Mouse (Mus musculus) MEL (cell line): ENCODE measurements around the gene Ap3d1. TPM values are rescaled to one million over a fixed set of nuclear protein-coding genes. Genes with fewer than 3 reads are reported as not detected.

Experiments
- DNase-seq: peaks from one replicate; pipeline ENCODE4 v3.0.0; 2011; ENCODE audit warnings: low read depth, low spot score
- H3K27ac ChIP-seq: 2 replicates; pipeline ENCODE4 v1.5.1; 2012; ENCODE audit warnings: low read depth, mild to moderate bottlenecking, control low read depth, low read length, moderate library complexity; ENCODE audit not compliant: control insufficient read depth
- H3K27me3 ChIP-seq, 2 experiments: fragments of 150-350 bp in 1 of 2; sonication (generic) in 1 of 2; 2 replicates each; pipeline ENCODE4 v1.6.1; 2012; ENCODE audit warnings: low read length in 2 of 2, mild to moderate bottlenecking in 2 of 2, improper control_type of control experiment in 1 of 2, moderate library complexity in 1 of 2; ENCODE audit not compliant: insufficient read depth in 2 of 2, control insufficient read depth in 1 of 2
- H3K36me3 ChIP-seq, 2 experiments: 2 replicates each; pipeline ENCODE4 v1.6.1; 2012 to 2014; ENCODE audit warnings: low read length in 2 of 2, improper control_type of control experiment in 1 of 2, inconsistent platforms in 1 of 2, mild to moderate bottlenecking in 1 of 2; ENCODE audit not compliant: insufficient read depth in 2 of 2, control insufficient read depth in 1 of 2
- H3K4me1 ChIP-seq, 2 experiments: fragments of 150-350 bp in 1 of 2; sonication (generic) in 1 of 2; 2 replicates each; pipeline ENCODE4 v1.6.1; 2012; ENCODE audit warnings: low read length in 2 of 2, improper control_type of control experiment in 1 of 2, mild to moderate bottlenecking in 1 of 2; ENCODE audit not compliant: insufficient read depth in 2 of 2, control insufficient read depth in 1 of 2
- H3K4me3 ChIP-seq, 2 experiments: fragments of 150-350 bp in 1 of 2; sonication (generic) in 1 of 2; 2 replicates each; pipeline ENCODE4 v1.5.1; 2012; ENCODE audit warnings: low read depth in 2 of 2, low read length in 2 of 2, mild to moderate bottlenecking in 2 of 2, moderate library complexity in 2 of 2, control low read depth in 1 of 2, improper control_type of control experiment in 1 of 2; ENCODE audit not compliant: control insufficient read depth in 1 of 2, insufficient read depth in 1 of 2
- H3K79me2 ChIP-seq: 2 replicates; pipeline ENCODE4 v1.6.1; 2012; ENCODE audit warnings: mild to moderate bottlenecking, low read length, moderate library complexity; ENCODE audit not compliant: control insufficient read depth, poor library complexity, insufficient read depth
- H3K9ac ChIP-seq: 2 replicates; pipeline ENCODE4 v1.6.1; 2012; ENCODE audit warnings: low read depth, mild to moderate bottlenecking, control low read depth, low read length, moderate library complexity; ENCODE audit not compliant: control insufficient read depth, poor library complexity, severe bottlenecking
- H3K9me3 ChIP-seq: fragments of 150-350 bp; sonication (generic); replicated peaks from 2 replicates; pipeline ENCODE4 v1.6.1; 2012; ENCODE audit warnings: mild to moderate bottlenecking, low read length, improper control_type of control experiment, moderate library complexity; ENCODE audit not compliant: insufficient read depth
- CHD1 ChIP-seq: IDR thresholded peaks from 2 replicates; pipeline ENCODE4 v1.6.1; 2012; ENCODE audit warnings: low read depth, mild to moderate bottlenecking, inconsistent platforms, low read length, improper control_type of control experiment
- CHD2 ChIP-seq: IDR thresholded peaks from 2 replicates; pipeline ENCODE4 v1.6.1; 2011; ENCODE audit warnings: low read length, improper control_type of control experiment
- CTCF ChIP-seq, 3 experiments: IDR thresholded peaks in 2 of 3; conservative IDR thresholded peaks in 1 of 3; 2 replicates each; pipeline ENCODE4 v1.5.1; 2011 to 2012; ENCODE audit warnings: low read length in 3 of 3, low read depth in 2 of 3, mild to moderate bottlenecking in 2 of 3, improper control_type of control experiment in 1 of 3, inconsistent platforms in 1 of 3, mixed read lengths in 1 of 3, moderate library complexity in 1 of 3; ENCODE audit not compliant: control insufficient read depth in 1 of 3, insufficient read depth in 1 of 3, poor library complexity in 1 of 3, severe bottlenecking in 1 of 3
- E2F4 ChIP-seq: IDR thresholded peaks from 2 replicates; pipeline ENCODE4 v1.6.1; 2011; ENCODE audit warnings: low read depth, low read length, improper control_type of control experiment, borderline replicate concordance
- GABPA ChIP-seq: IDR thresholded peaks from 2 replicates; pipeline ENCODE4 v1.6.1; 2012; ENCODE audit warnings: low read depth, mild to moderate bottlenecking, inconsistent platforms, low read length, improper control_type of control experiment, moderate library complexity
- HCFC1 ChIP-seq: IDR thresholded peaks from 2 replicates; pipeline ENCODE4 v1.6.1; 2012; ENCODE audit warnings: low read depth, mild to moderate bottlenecking, inconsistent platforms, low read length, improper control_type of control experiment, moderate library complexity
- JUND ChIP-seq: IDR thresholded peaks from 2 replicates; pipeline ENCODE4 v1.6.1; 2011; ENCODE audit warnings: low read depth, mild to moderate bottlenecking, improper control_type of control experiment, low read length
- KAT2A ChIP-seq: conservative IDR thresholded peaks from 2 replicates; pipeline ENCODE4 v1.6.1; 2012; ENCODE audit warnings: low read depth, low read length, improper control_type of control experiment, inconsistent platforms
- MAFK ChIP-seq: IDR thresholded peaks from 2 replicates; pipeline ENCODE4 v1.6.1; 2011; ENCODE audit warnings: low read depth, mild to moderate bottlenecking, low read length, improper control_type of control experiment, borderline replicate concordance
- MXI1 ChIP-seq: IDR thresholded peaks from 2 replicates; pipeline ENCODE4 v1.6.1; 2011; ENCODE audit warnings: mild to moderate bottlenecking, low read depth, low read length, improper control_type of control experiment
- POLR2A ChIP-seq, 2 experiments: IDR thresholded peaks; 2 replicates each; pipeline ENCODE4 v1.6.1; 2011 to 2012; ENCODE audit warnings: low read length in 2 of 2, mild to moderate bottlenecking in 2 of 2, control low read depth in 1 of 2, improper control_type of control experiment in 1 of 2, low read depth in 1 of 2, moderate library complexity in 1 of 2; ENCODE audit not compliant: control insufficient read depth in 1 of 2, insufficient read depth in 1 of 2, poor library complexity in 1 of 2
- POLR2AphosphoS5 ChIP-seq: IDR thresholded peaks from 2 replicates; pipeline ENCODE4 v1.6.1; 2012; ENCODE audit warnings: low read depth, borderline replicate concordance, mild to moderate bottlenecking, inconsistent platforms, low read length, moderate library complexity, mixed read lengths
- RCOR1 ChIP-seq: IDR thresholded peaks from 2 replicates; pipeline ENCODE4 v1.6.1; 2012; ENCODE audit warnings: low read depth, mild to moderate bottlenecking, inconsistent platforms, low read length, improper control_type of control experiment
- SIN3A ChIP-seq: IDR thresholded peaks from 2 replicates; pipeline ENCODE4 v1.6.1; 2012; ENCODE audit warnings: low read length, improper control_type of control experiment, inconsistent platforms
- SMC3 ChIP-seq: IDR thresholded peaks from 2 replicates; pipeline ENCODE4 v1.6.1; 2011; ENCODE audit warnings: low read depth, low read length, improper control_type of control experiment
- TBP ChIP-seq: IDR thresholded peaks from 2 replicates; pipeline ENCODE4 v1.8.0; 2011; ENCODE audit warnings: low read depth, low read length, improper control_type of control experiment
- UBTF ChIP-seq: IDR thresholded peaks from 2 replicates; pipeline ENCODE4 v1.6.1; 2012; ENCODE audit warnings: low read depth, mild to moderate bottlenecking, inconsistent platforms, low read length, improper control_type of control experiment, moderate library complexity, borderline replicate concordance; ENCODE audit not compliant: insufficient read depth
- ZC3H11A ChIP-seq: IDR thresholded peaks from 2 replicates; pipeline ENCODE4 v1.6.1; 2012; ENCODE audit warnings: low read depth, mild to moderate bottlenecking, inconsistent platforms, low read length, improper control_type of control experiment
- polyA plus RNA-seq, 2 experiments: library from polyadenylated mRNA; stranded (reverse) in 1 of 2; unstranded in 1 of 2; fragments of >175 nt in 1 of 2; fragments of >200 nt in 1 of 2; gene quantifications; 2 replicates each; pipeline versions ENCODE4 v1.2.1 to v1.2.4; 2012; ENCODE audit warnings: low replicate concordance in 2 of 2, low read depth in 1 of 2; ENCODE audit not compliant: insufficient read length in 2 of 2, insufficient read depth in 1 of 2, missing spikeins in 1 of 2
- total RNA-seq: library from RNA; depleted of rRNA; stranded (reverse); fragments of 300-350 nt; gene quantifications from 2 replicates; pipeline ENCODE4 v1.2.3, GENCODE M21; 2012

Ap3d1 gene
- total and polyA plus RNA-seq, 3 experiments = 32.7 to 260 (median 54.5) TPM

GRCm38 (mm10) chr10:80756967-80757366 lies 14.9 kb upstream of the Ap3d1 start:
- Histone ChIP-seq H3K36me3 (peaks cover 0 to 16% of the 10 kb centered on the region in 2 experiments; a peak in 3 of 4 replicates), H3K27ac (no peak overlapping the region), H3K9ac (no peak overlapping the region), H3K4me3 (peak overlapping the region in 1 of 2 experiments; percentile 98; a peak in 1 of 4 replicates), H3K9me3 (no peaks in the 10 kb centered on the region), H3K4me1 (peaks cover 8 to 38% of the 10 kb centered on the region in 2 experiments), H3K79me2 (peaks cover 70% of the 10 kb centered on the region), H3K27me3 (no peaks in the 10 kb centered on the region)
- no peak for DNase-seq
- TF ChIP-seq CHD2 (no peak), CTCF (IDR thresholded peaks at IDR 0.05 in 2 of 3, conservative IDR thresholded peaks at IDR 0.05 in 1 of 3; ENCODE audit: control insufficient read depth in 1 of 3, insufficient read depth in 1 of 3, low read depth in 2 of 3, low read length in 3 of 3, poor library complexity in 1 of 3, severe bottlenecking in 1 of 3) (no peak), UBTF (no peak), POLR2AphosphoS5 (no peak), MXI1 (no peak), MAFK (no peak), CHD1 (no peak), ZC3H11A (no peak), E2F4 (no peak), SMC3 (no peak), TBP (no peak), HCFC1 (no peak), GABPA (no peak), KAT2A (no peak), SIN3A (no peak)

GRCm38 (mm10) chr10:80756509-80756908 lies 14.4 kb upstream of the Ap3d1 start:
- Histone ChIP-seq H3K36me3 (peaks cover 0 to 16% of the 10 kb centered on the region in 2 experiments; a peak in 2 of 4 replicates), H3K79me2 (peaks cover 65% of the 10 kb centered on the region), H3K4me3 (peak overlapping the region; percentile 91 to 98), H3K9me3 (no peaks in the 10 kb centered on the region), H3K4me1 (peaks cover 8 to 42% of the 10 kb centered on the region in 2 experiments)
- no peak for DNase-seq
- TF ChIP-seq RCOR1 = no peak
- no peak for TF ChIP-seq HCFC1
- no peak for TF ChIP-seq SIN3A
- TF ChIP-seq JUND = no peak
- no peak for TF ChIP-seq POLR2A (IDR thresholded peaks at IDR 0.05; ENCODE audit: control insufficient read depth in 1 of 2, insufficient read depth in 1 of 2, low read depth in 1 of 2, low read length in 2 of 2, poor library complexity in 1 of 2)
- TF ChIP-seq, all 39 proteins: peak for 0
- Histone ChIP-seq H3K27ac (no peak overlapping the region), H3K27me3 (no peaks in the 10 kb centered on the region), H3K9ac (peak overlapping the region; percentile 99)
